In the genomic region with DNA sequence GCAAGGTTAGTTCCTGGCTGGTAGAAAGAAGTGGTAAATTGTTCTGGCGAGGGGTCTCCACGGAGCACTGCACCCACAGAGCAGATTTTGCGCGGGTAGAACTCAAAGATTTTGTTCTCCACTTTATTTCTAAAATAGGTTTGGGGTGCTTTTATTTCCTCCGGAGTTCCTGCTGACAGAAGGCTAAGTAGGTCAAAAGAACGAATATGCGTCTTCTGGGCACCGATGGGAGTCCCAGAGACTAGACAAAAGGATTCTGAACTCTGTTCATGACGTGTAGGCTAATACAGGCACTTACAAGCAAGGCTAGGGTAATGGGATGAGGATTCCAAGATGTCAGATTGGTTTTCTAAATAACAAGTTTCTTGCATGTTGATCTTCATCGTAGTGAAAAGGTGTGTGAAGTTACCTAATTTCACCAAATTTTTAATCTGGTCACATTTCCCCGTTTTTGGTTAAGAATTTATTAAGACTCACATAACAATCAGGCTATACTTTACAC, we compare ENCODE assay signal across 8 mouse cellular contexts. TPM values are rescaled to one million over a fixed set of nuclear protein-coding genes. Genes with fewer than 3 reads are reported as not detected.
DNase-seq lines count a peak whose midpoint lies in the region; ATAC-seq and TF ChIP-seq lines count a peak whose summit lies in the region.

No protein-coding gene starts in this region.

- TF ChIP-seq CTCF in kidney, postnatal 0 days (IDR thresholded peaks at IDR 0.05; ENCODE audit: low read depth): no peak
- no peak for TF ChIP-seq CTCF in midbrain, postnatal 0 days (IDR thresholded peaks at IDR 0.05)

- peak overlapping the region; percentile 91 for H3K9ac ChIP-seq in kidney, postnatal 0 days (ENCODE audit: low read depth, low read length)
- H3K9ac ChIP-seq in hindbrain, embryonic 15.5 days: peak overlapping the region; percentile 85
- peak overlapping the region; percentile 87 for H3K9ac ChIP-seq in midbrain, postnatal 0 days (replicated peaks; ENCODE audit: low read length, poor library complexity, severe bottlenecking)

- peaks cover 6% of the 10 kb centered on the region for H3K4me1 ChIP-seq in kidney, postnatal 0 days (replicated peaks; ENCODE audit: insufficient read depth, low read length)
- peaks cover 19% of the 10 kb centered on the region for H3K4me1 ChIP-seq in hindbrain, embryonic 15.5 days (replicated peaks)
- H3K4me1 ChIP-seq in midbrain, postnatal 0 days (ENCODE audit: insufficient read depth, low read length): peaks cover 4% of the 10 kb centered on the region; the same call in 1 of the 2 replicates

- peak; percentile 34 for DNase-seq in kidney, postnatal 0 days (ENCODE audit: low spot score)
- DNase-seq in kidney, postnatal 25 days: no peak
- peak; percentile 36 for DNase-seq in adipocyte (ENCODE audit: low spot score)
- peak; percentile 4 for DNase-seq in midbrain, postnatal 0 days (ENCODE audit: low spot score)
- no peak for DNase-seq in adrenal gland, adult 8-10 months
- no peak for DNase-seq in right cerebral cortex, postnatal 14 days

- peaks cover 10% of the 10 kb centered on the region; the same call in 1 of the 2 replicates for H3K36me3 ChIP-seq in kidney, postnatal 0 days (ENCODE audit: insufficient read depth, low read length)
- peaks cover 21% of the 10 kb centered on the region for H3K36me3 ChIP-seq in hindbrain, embryonic 15.5 days
- peaks cover 13% of the 10 kb centered on the region for H3K36me3 ChIP-seq in midbrain, postnatal 0 days (ENCODE audit: insufficient read depth, low read length)

- H3K9me3 ChIP-seq in kidney, postnatal 0 days (replicated peaks; ENCODE audit: low read length): no peaks in the 10 kb centered on the region
- no peaks in the 10 kb centered on the region for H3K9me3 ChIP-seq in hindbrain, embryonic 15.5 days
- H3K9me3 ChIP-seq in midbrain, postnatal 0 days (ENCODE audit: low read length): no peaks in the 10 kb centered on the region

- H3K27me3 ChIP-seq in kidney, postnatal 0 days (ENCODE audit: insufficient read depth, low read length): no peaks in the 10 kb centered on the region
- H3K27me3 ChIP-seq in hindbrain, embryonic 15.5 days: no peaks in the 10 kb centered on the region
- no peaks in the 10 kb centered on the region for H3K27me3 ChIP-seq in midbrain, postnatal 0 days (ENCODE audit: insufficient read depth, low read length)

- 4% methylated on average over 11 of the region's 11 CpGs for WGBS in kidney, postnatal 0 days
- 6% methylated on average over 11 of the region's 11 CpGs for WGBS in hindbrain, embryonic 15.5 days
- 5% methylated on average over 11 of the region's 11 CpGs for WGBS in midbrain, postnatal 0 days

- ATAC-seq in kidney, postnatal 0 days (replicated peaks; ENCODE audit: low FRiP score, low read depth): no peak
- ATAC-seq in hindbrain, embryonic 15.5 days (ENCODE audit: low FRiP score, low read depth): no peak
- no peak for ATAC-seq in midbrain, postnatal 0 days (ENCODE audit: low FRiP score)
- no peak for ATAC-seq in erythroid progenitor cell, adult 5-6 weeks (replicated peaks; ENCODE audit: low FRiP score, poor library complexity, severe bottlenecking)

- peak overlapping the region; percentile 81 for H3K27ac ChIP-seq in kidney, postnatal 0 days
- peak overlapping the region; percentile 87; the same call in 1 of the 2 replicates for H3K27ac ChIP-seq in hindbrain, embryonic 15.5 days (replicated peaks)
- peak overlapping the region; percentile 77 for H3K27ac ChIP-seq in midbrain, postnatal 0 days (ENCODE audit: low read depth, low read length)

- H3K4me3 ChIP-seq in kidney, postnatal 0 days (replicated peaks; ENCODE audit: low read depth, low read length): peak overlapping the region; percentile 76
- H3K4me3 ChIP-seq in hindbrain, embryonic 15.5 days: peak overlapping the region; percentile 92
- H3K4me3 ChIP-seq in midbrain, postnatal 0 days (ENCODE audit: low read depth, low read length): peak overlapping the region; percentile 95

- H3K4me2 ChIP-seq in kidney, postnatal 0 days (ENCODE audit: low read length): peak overlapping the region; percentile 90
- H3K4me2 ChIP-seq in hindbrain, embryonic 15.5 days: peak overlapping the region; percentile 93
- peak overlapping the region; percentile 84 for H3K4me2 ChIP-seq in midbrain, postnatal 0 days (ENCODE audit: low read depth, low read length, poor library complexity, severe bottlenecking)

RNA-seq across cellular contexts. Expression of gene Nudcd2, which starts 0.8 kb away (rescaled TPM):
- 136 and 147 TPM in 2 replicates for polyA plus RNA-seq in kidney, postnatal 0 days (2015; fragmentation: Nextera tagmentation; extraction: Ambion mirVana)
- polyA plus RNA-seq in hindbrain, embryonic 15.5 days (2015; fragmentation: Nextera tagmentation; extraction: Ambion mirVana): 60.3 and 65.9 TPM in 2 replicates
- 17.4 and 20.1 TPM in 2 replicates for total RNA-seq in midbrain, postnatal 0 days (2014; rRNA removed)
- polyA plus RNA-seq in midbrain, postnatal 0 days (2015; fragmentation: Nextera tagmentation; extraction: Ambion mirVana): 42.0 and 45.9 TPM in 2 replicates
- total RNA-seq in adrenal gland, adult 8-10 months (2022): 10 to 100 TPM; 26.4 to 31.4 (median 29.8) TPM
- 59.5 and 60.5 TPM in 2 replicates for total RNA-seq in erythroid progenitor cell, adult 5-6 weeks (2015; ENCODE audit: low replicate concordance)
- 97.0 and 126 TPM in 2 replicates for total RNA-seq in erythroid progenitor cell, adult 5-6 weeks (2017; ENCODE audit: low replicate concordance)

RNA-seq across cellular contexts. Expression of gene Hmmr, which starts 1.1 kb away (rescaled TPM):
- polyA plus RNA-seq in kidney, postnatal 0 days (2015; fragmentation: Nextera tagmentation; extraction: Ambion mirVana): 16.4 and 19.3 TPM in 2 replicates
- polyA plus RNA-seq in hindbrain, embryonic 15.5 days (2015; fragmentation: Nextera tagmentation; extraction: Ambion mirVana): 8.1 and 9.4 TPM in 2 replicates
- 1.9 and 3.5 TPM in 2 replicates for total RNA-seq in midbrain, postnatal 0 days (2014; rRNA removed)
- 1.9 and 2.5 TPM in 2 replicates for polyA plus RNA-seq in midbrain, postnatal 0 days (2015; fragmentation: Nextera tagmentation; extraction: Ambion mirVana)
- total RNA-seq in adrenal gland, adult 8-10 months (2022): 1 to 10 TPM in 1 of 4 experiments, under 1 TPM in 3; 0.51 to 1.0 (median 0.60) TPM
- 302 and 312 TPM in 2 replicates for total RNA-seq in erythroid progenitor cell, adult 5-6 weeks (2015; ENCODE audit: low replicate concordance)
- total RNA-seq in erythroid progenitor cell, adult 5-6 weeks (2017; ENCODE audit: low replicate concordance): 397 and 477 TPM in 2 replicates

RNA-seq across cellular contexts. Expression of gene Ccng1, which starts 20.8 kb away (rescaled TPM):
- 48.1 and 50.2 TPM in 2 replicates for polyA plus RNA-seq in kidney, postnatal 0 days (2015; fragmentation: Nextera tagmentation; extraction: Ambion mirVana)
- 36.8 and 39.3 TPM in 2 replicates for polyA plus RNA-seq in hindbrain, embryonic 15.5 days (2015; fragmentation: Nextera tagmentation; extraction: Ambion mirVana)
- 51.8 and 56.7 TPM in 2 replicates for total RNA-seq in midbrain, postnatal 0 days (2014; rRNA removed)
- polyA plus RNA-seq in midbrain, postnatal 0 days (2015; fragmentation: Nextera tagmentation; extraction: Ambion mirVana): 28.4 and 29.7 TPM in 2 replicates
- total RNA-seq in adrenal gland, adult 8-10 months (2022): 10 to 100 TPM; 65.4 to 88.5 (median 78.1) TPM
- 32.4 and 36.0 TPM in 2 replicates for total RNA-seq in erythroid progenitor cell, adult 5-6 weeks (2015; ENCODE audit: low replicate concordance)
- total RNA-seq in erythroid progenitor cell, adult 5-6 weeks (2017; ENCODE audit: low replicate concordance): 14.5 and 16.3 TPM in 2 replicates

RNA-seq across cellular contexts. Expression of gene Mat2b, which starts 39.3 kb away (rescaled TPM):
- 118 and 121 TPM in 2 replicates for polyA plus RNA-seq in kidney, postnatal 0 days (2015; fragmentation: Nextera tagmentation; extraction: Ambion mirVana)
- 55.8 and 58.2 TPM in 2 replicates for polyA plus RNA-seq in hindbrain, embryonic 15.5 days (2015; fragmentation: Nextera tagmentation; extraction: Ambion mirVana)
- 27.0 and 41.3 TPM in 2 replicates for total RNA-seq in midbrain, postnatal 0 days (2014; rRNA removed)
- polyA plus RNA-seq in midbrain, postnatal 0 days (2015; fragmentation: Nextera tagmentation; extraction: Ambion mirVana): 41.5 and 41.9 TPM in 2 replicates
- 100 to 1,000 TPM in 1 of 4 experiments, 10 to 100 TPM in 3; 86.3 to 102 (median 93.8) TPM for total RNA-seq in adrenal gland, adult 8-10 months (2022)
- 50.7 and 61.6 TPM in 2 replicates for total RNA-seq in erythroid progenitor cell, adult 5-6 weeks (2015; ENCODE audit: low replicate concordance)
- 42.7 and 49.0 TPM in 2 replicates for total RNA-seq in erythroid progenitor cell, adult 5-6 weeks (2017; ENCODE audit: low replicate concordance)

Comparison
In these comparisons a context has a peak if more than half of its experiments do, and no peak if none do; other contexts are left out.
1. DNase-seq: peak in kidney, postnatal 0 days (single experiment), adipocyte (single experiment) and midbrain, postnatal 0 days (single experiment); none in kidney, postnatal 25 days (0 of 2), adrenal gland, adult 8-10 months (single experiment) and right cerebral cortex, postnatal 14 days (single experiment).
2. RNA of gene Hmmr, which starts 1.1 kb away (total RNA-seq): 302 to 477 TPM in erythroid progenitor cell, adult 5-6 weeks; 1.9 to 3.5 TPM in midbrain, postnatal 0 days and 0.51 to 1.0 TPM in adrenal gland, adult 8-10 months; every median in the first group is over 10 times any median in the second.
3. Peak in every context shown above with its lines, with median percentiles within 50 percentile points of each other: H3K27ac ChIP-seq, H3K4me2 ChIP-seq, H3K4me3 ChIP-seq and H3K9ac ChIP-seq.